Mouse (Mus musculus) heart, adult 2 months (tissue): ENCODE results near the gene Gm867.

Source experiments
- CTCF ChIP-seq: fragments of 200-600 bp; IDR thresholded peaks from 2 replicates; pipeline ENCODE4 v1.8.1; 2022; ENCODE audit warnings: antibody characterized with exemption, mild to moderate bottlenecking, moderate library complexity
- EP300 ChIP-seq: fragments of 200-500 bp; IDR thresholded peaks from 2 replicates; pipeline ENCODE4 v1.6.1; 2011; ENCODE audit warnings: low read depth, low read length, control low read depth; ENCODE audit not compliant: insufficient read depth
- POLR2A ChIP-seq: fragments of 200-500 bp; IDR thresholded peaks from 2 replicates; pipeline ENCODE4 v1.6.1; 2011; ENCODE audit warnings: mild to moderate bottlenecking, low read depth, low read length, control low read depth; ENCODE audit not compliant: insufficient read depth

DNA sequence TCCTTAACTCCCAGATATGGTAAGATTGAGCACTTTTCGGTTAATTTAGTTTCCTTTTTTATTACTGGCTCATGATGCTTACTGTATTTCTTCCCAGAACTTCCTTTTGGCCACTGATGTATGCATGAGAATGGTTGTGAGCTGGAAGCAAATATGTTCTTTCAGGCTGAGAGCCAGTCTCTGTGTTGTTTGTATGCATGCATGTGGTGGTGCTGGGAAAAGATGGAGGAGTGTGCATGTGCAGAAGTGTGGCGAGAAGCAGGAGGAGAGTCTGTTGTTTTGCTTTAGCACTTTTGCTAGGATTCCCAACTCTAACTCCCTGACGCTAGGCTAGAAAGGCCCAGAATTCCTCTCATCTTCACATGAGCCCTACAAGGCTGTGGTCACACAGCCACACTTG lies 39.0 kb upstream of the Gm867 start:
- TF ChIP-seq EP300, result no peak
- TF ChIP-seq POLR2A, result no peak
- TF ChIP-seq CTCF, result no peak
